Mouse (Mus musculus) limb, embryonic 14.5 days (tissue): Measurements from ENCODE around the gene Cnot6. TPM values are rescaled to one million over a fixed set of nuclear protein-coding genes. Genes with fewer than 3 reads are reported as not detected.
A peak's percentile ranks its signal among the peaks of the same experiment; 100 is the strongest.

Source experiments
- ATAC-seq: fragments of 200-750 bp; cut with Nextera tagmentation; 2 replicates; pipeline ENCODE4 v1.8.0; 2017; ENCODE audit warnings: low read depth, moderate number of reproducible peaks, moderate TSS enrichment; ENCODE audit not compliant: low FRiP score
- DNase-seq: peaks from one replicate; pipeline ENCODE4 v3.0.0-alpha.2; 2015; ENCODE audit warnings: low spot score
- H3K27ac ChIP-seq: fragments of 300-500 bp; sonication (generic); replicated peaks from 2 replicates; pipeline ENCODE4 v1.5.1; 2014; ENCODE audit warnings: low read depth, mild to moderate bottlenecking, low read length, moderate library complexity, mixed read lengths
- H3K27me3 ChIP-seq: fragments of 300-500 bp; sonication (generic); 2 replicates; pipeline ENCODE4 v1.6.1; 2014; ENCODE audit warnings: low read length, mixed read lengths; ENCODE audit not compliant: control insufficient read depth, insufficient read depth
- H3K36me3 ChIP-seq: fragments of 300-500 bp; sonication (generic); 2 replicates; pipeline ENCODE4 v1.6.1; 2014; ENCODE audit warnings: mild to moderate bottlenecking, low read length, moderate library complexity, mixed read lengths; ENCODE audit not compliant: control insufficient read depth, insufficient read depth
- H3K4me1 ChIP-seq: fragments of 300-500 bp; sonication (generic); 2 replicates; pipeline ENCODE4 v1.6.1; 2014; ENCODE audit warnings: antibody characterized with exemption, low read length, mixed read lengths; ENCODE audit not compliant: control insufficient read depth, insufficient read depth
- H3K4me2 ChIP-seq: fragments of 300-500 bp; sonication (generic); replicated peaks from 2 replicates; pipeline ENCODE4 v1.6.1; 2014; ENCODE audit warnings: low read depth, mild to moderate bottlenecking, low read length, moderate library complexity; ENCODE audit not compliant: severe bottlenecking
- H3K4me3 ChIP-seq: fragments of 300-500 bp; sonication (generic); replicated peaks from 2 replicates; pipeline ENCODE4 v1.5.1; 2014; ENCODE audit warnings: low read length
- H3K9ac ChIP-seq: fragments of 300-500 bp; sonication (generic); 2 replicates; pipeline ENCODE4 v1.6.1; 2014; ENCODE audit warnings: mild to moderate bottlenecking, low read depth, low read length, moderate library complexity; ENCODE audit not compliant: severe bottlenecking
- H3K9me3 ChIP-seq: fragments of 300-500 bp; sonication (generic); 2 replicates; pipeline ENCODE4 v1.6.1; 2016; ENCODE audit warnings: low read length; ENCODE audit not compliant: control insufficient read depth
- POLR2A ChIP-seq: fragments of 200-500 bp; IDR thresholded peaks from 2 replicates; pipeline ENCODE4 v1.8.0; 2012; ENCODE audit warnings: inconsistent platforms, mild to moderate bottlenecking, moderate library complexity, borderline replicate concordance; ENCODE audit not compliant: insufficient read depth, insufficient read length; ENCODE audit errors: extremely low read depth
- WGBS: fragments of 180-500 bp; shearing (Covaris S2); extraction: QIAGEN DNeasy Blood & Tissue Kit; methylation state at CpG from one replicate; pipeline ENCODE4 v1.1.7; 2014; 5-methylcytosine and 5-hydroxymethylcytosine counted together
- polyA plus RNA-seq, 2 experiments: library from polyadenylated mRNA; depleted of rRNA in 1 of 2; stranded (reverse) in 1 of 2; unstranded in 1 of 2; fragments of >200 nt; fragmentation: Nextera tagmentation in 1 of 2; extraction: Ambion mirVana in 1 of 2; gene quantifications; 2 replicates each; pipeline versions ENCODE4 v1.2.1 to v1.2.3; 2012 to 2014

Cnot6 gene
- polyA plus RNA-seq, 2 experiments: 59.7 to 65.2 TPM

DNA sequence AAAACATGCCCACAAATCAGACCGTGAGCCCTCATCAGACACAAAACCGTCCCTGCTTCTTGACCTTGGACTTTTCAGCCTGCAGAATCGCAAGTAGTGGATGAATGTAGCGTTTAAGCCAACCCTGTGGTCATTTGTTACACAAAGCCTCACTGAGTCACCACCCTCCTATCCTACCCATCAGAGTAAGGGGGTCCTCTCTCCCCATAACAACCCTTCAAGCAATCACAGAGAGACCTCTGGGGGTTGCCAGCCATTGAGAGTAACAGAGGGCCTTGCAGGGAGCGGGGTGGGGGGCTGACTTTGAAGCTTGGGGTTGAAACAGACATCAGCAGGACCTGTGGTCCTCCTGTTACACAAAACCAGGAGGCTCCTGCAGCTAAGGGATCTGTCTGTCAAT is 57.9 kb downstream of the Cnot6 start:
- H3K4me1 ChIP-seq: peaks cover 5% of the 10 kb centered on the region; the same call in 1 of the 2 replicates
- H3K4me3 ChIP-seq: no peak overlapping the region
- no peaks in the 10 kb centered on the region for H3K9me3 ChIP-seq
- TF ChIP-seq POLR2A: no peak
- H3K4me2 ChIP-seq: no peak overlapping the region
- H3K9ac ChIP-seq: no peak overlapping the region
- H3K36me3 ChIP-seq: no peaks in the 10 kb centered on the region
- 89% methylated on average over 5 of the region's 5 CpGs for WGBS
- no peak for ATAC-seq
- H3K27ac ChIP-seq: no peak overlapping the region
- no peak for DNase-seq
- H3K27me3 ChIP-seq: no peaks in the 10 kb centered on the region

DNA sequence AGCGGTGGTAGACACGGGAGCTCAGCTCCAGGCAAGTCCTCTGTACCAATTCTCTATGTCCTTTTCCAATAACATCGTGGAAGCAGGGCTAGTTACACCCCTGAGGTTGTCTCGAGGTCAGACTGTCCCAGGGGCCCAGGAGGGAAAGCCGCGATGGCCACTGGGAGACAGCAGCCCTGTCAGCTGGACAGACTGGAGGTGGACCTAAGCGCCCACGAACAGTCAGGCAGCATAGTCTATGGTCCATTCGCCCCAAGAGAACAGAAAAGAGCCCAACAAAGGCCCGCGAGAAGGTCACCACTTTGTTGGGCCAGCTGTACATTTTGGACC is 59.5 kb downstream of the Cnot6 start:
- Histone ChIP-seq H3K4me3 (no peak overlapping the region), H3K36me3 (no peaks in the 10 kb centered on the region), H3K9ac (no peak overlapping the region), H3K27ac (no peak overlapping the region), H3K9me3 (no peaks in the 10 kb centered on the region), H3K4me1 (peaks cover 5% of the 10 kb centered on the region; the same call in 1 of the 2 replicates), H3K27me3 (no peaks in the 10 kb centered on the region), H3K4me2 (no peak overlapping the region; the same call in 1 of the 2 replicates)
- no peak for TF ChIP-seq POLR2A
- 48% methylated on average over 11 of the region's 11 CpGs for WGBS
- DNase-seq: no peak
- no peak for ATAC-seq

DNA sequence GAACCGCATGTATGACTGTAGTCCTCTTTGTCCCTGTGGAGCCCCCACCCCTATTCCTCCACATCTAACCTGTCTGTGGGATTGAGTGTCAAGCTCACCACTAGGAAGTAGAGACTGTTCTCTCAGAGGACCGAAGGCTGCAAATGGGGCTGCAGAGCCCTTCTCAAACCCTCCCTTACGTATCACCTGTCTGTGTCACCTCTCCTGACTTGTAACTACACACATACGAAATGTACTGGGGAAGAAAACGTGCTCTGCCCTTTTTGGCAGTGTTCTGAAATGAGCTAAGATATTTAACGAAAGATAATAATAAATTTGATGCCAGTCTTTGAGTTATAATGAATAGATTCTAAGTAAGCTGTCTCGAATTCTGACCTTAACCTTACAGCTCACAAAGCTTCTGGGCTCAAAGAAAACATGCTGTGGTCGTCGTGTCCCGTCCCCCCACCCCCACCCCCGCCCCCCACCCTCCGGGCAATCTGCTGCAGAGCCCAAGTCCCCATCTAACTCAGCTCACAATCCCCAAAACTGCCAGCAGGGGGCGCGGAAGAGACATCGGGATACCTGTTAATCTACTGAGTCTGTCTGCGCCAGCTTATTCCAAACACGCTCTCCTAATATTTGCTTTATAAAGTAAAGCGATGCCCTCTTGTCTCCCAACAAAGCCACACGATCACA is 60.0 kb downstream of the Cnot6 start:
- Histone ChIP-seq H3K4me2 (no peak overlapping the region; the same call in 1 of the 2 replicates), H3K36me3 (no peaks in the 10 kb centered on the region), H3K4me1 (peaks cover 5% of the 10 kb centered on the region; the same call in 1 of the 2 replicates), H3K9me3 (no peaks in the 10 kb centered on the region), H3K27me3 (no peaks in the 10 kb centered on the region), H3K4me3 (no peak overlapping the region), H3K27ac (no peak overlapping the region), H3K9ac (no peak overlapping the region)
- DNase-seq: peak; percentile 81
- TF ChIP-seq POLR2A: no peak
- 23% methylated on average over 19 of the region's 19 CpGs for WGBS
- peak; percentile 72; the same call in 1 of the 2 replicates for ATAC-seq

DNA sequence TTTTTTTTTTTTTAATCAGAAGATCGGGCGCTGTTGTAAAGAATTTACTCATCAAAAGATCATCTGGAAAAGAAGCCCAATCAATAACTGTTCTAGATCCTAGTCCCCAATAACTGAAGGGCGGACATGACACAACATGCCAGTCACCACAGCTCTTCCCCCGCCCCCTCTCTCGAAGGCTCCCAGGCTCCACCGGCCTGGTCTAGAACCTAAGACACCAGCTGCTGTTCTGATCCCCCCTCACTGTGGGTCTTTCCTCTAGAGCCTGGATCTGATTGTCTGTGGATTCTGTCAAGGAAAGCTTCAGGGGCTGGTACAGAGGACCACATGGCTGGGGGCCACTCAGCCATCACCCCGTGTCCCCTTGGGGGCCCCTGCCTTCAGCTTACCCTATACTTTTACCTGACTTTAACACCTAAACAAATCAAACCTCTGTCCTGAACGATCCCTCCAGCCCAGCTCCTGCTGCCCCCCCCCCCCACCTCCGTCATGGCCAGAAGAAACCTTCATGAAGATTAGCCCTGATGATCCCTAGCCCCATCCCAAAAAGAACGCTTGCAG is 60.7 kb downstream of the Cnot6 start:
- H3K4me3 ChIP-seq: no peak overlapping the region
- no peaks in the 10 kb centered on the region for H3K36me3 ChIP-seq
- TF ChIP-seq POLR2A: no peak
- no peak for DNase-seq
- WGBS: 85% methylated on average over 10 of the region's 10 CpGs
- ATAC-seq: no peak
- H3K9me3 ChIP-seq: no peaks in the 10 kb centered on the region
- H3K4me2 ChIP-seq: no peak overlapping the region
- no peak overlapping the region for H3K27ac ChIP-seq
- H3K4me1 ChIP-seq: peaks cover 5% of the 10 kb centered on the region; the same call in 1 of the 2 replicates
- no peak overlapping the region for H3K9ac ChIP-seq
- H3K27me3 ChIP-seq: no peaks in the 10 kb centered on the region

DNA sequence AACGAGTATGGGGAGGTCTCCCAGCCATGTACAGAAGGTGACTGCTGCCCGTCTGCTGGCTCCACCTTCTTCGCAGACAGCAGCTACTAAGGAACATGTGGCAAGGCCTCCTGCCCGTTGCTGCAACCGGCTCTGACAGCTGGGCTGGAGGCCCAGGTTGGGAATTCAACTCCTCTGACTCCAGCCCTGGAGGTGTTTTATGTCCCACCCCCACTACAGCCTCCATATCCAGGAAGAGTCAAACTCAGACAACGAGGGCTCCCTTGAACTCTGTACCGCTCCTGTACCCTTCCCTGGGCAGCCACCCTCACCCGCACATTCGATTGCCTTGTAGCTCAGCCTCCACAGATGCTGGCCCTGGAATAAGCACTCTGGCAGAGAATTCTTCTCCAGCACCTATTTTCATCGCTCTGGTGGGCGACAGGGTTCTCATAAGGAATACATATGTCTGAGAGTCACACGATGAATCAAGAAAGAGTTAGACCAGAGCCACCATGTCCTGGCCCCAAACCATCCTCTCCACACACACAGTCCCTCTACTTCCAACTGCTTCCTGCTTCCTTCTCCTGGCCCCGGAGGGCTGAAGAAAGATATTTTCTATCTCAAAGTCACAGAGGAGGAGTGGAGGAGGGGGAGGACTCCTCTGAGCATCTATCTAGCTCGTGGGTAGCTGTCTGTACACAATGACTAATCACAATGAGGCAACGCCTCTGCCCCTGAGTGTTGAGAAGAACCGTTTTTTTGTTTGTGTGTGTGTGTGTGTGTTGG is 61.3 kb downstream of the Cnot6 start:
- no peak overlapping the region for H3K9ac ChIP-seq
- H3K36me3 ChIP-seq: no peaks in the 10 kb centered on the region
- no peaks in the 10 kb centered on the region for H3K27me3 ChIP-seq
- no peaks in the 10 kb centered on the region for H3K9me3 ChIP-seq
- H3K27ac ChIP-seq: no peak overlapping the region
- no peak for ATAC-seq
- no peak overlapping the region for H3K4me2 ChIP-seq
- peaks cover 6% of the 10 kb centered on the region; the same call in 1 of the 2 replicates for H3K4me1 ChIP-seq
- no peak for TF ChIP-seq POLR2A
- WGBS: 62% methylated on average over 16 of the region's 16 CpGs
- no peak for DNase-seq
- H3K4me3 ChIP-seq: no peak overlapping the region
